Mouse (Mus musculus) mouse trophoblast stem cell (cell line): Measurements from ENCODE around the gene Popdc3.
"Not testable (repeated sequence)": the region's sequence is repeated elsewhere in the genome, so short reads cannot be mapped to it uniquely, and the experiment has no call there.

ENCODE experiments used
- in situ Hi-C, 2 experiments: fragments of 300-500 bp; cut with MseI, MboI; formaldehyde crosslinking; loops; 2 replicates in 1 of 2; 3 replicates in 1 of 2; pipeline ENCODE4 v1.15.1; 2025

The Popdc3 gene

DNA sequence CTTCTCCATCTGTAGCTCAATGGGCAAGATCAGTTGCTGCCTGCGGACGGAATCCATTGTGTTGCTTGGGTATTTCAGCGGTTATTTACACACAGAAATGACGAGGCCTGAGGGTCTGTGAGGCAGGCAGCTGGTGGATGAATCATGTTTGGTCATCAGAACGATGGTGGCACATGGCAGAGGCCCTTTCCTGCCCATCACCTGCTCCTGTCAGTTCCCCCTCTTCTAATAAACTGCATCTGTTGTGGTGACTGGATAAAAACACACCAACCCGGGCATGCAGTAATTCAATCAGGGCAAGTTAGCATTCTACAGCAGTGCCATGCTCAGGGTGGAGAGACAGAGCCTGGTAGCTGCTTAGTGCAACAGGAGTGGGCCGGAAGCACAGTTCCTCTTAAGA lies 133.7 kb downstream of the Popdc3 start:
- in situ Hi-C loops: no loop called here

DNA sequence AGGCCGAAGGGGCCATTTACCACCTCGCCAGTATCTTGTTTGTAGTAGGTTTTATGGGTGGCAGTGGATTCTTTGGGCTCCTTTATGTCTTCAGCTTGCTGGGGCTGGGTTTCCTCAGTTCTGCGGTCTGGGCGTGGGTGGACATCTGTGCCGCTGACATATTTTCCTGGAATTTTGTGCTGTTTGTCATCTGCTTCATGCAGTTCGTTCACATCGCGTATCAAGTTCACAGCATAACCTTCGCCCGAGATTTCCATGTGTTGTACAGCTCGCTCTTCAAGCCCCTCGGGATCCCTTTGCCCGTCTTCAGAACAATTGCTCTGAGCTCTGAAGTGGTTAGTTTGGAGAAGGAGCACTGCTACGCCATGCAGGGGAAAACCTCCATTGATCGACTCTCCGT lies 137.0 kb downstream of the Popdc3 start:
- in situ Hi-C loops: no loop called here

GRCm38 (mm10) chr10:45318922-45319321 lies 141.0 kb downstream of the Popdc3 start:
- in situ Hi-C loops: no loop called here

- in situ Hi-C loops: no loop called here
Observed at GRCm38 (mm10) chr10:45320296-45320695, 142.4 kb downstream of the Popdc3 start.

DNA sequence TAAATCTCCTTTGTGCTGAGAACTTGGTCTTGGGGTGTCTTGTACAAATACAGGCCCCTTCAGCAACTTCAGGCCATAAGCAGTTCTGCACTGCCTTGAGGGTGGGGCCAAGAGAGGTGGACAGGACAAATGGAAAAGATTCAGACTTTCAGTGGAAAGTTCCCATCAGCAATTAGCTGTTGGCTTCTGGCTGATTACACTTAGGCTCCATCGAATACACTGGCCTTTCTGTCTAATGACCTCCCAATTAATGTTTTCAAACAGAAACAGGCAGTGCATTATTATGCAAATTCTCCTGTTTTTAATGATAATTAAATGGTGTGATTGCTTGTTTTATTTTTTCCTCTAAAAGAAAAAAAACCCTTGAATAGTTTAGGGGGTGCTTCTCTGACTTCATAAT lies 146.3 kb downstream of the Popdc3 start:
- in situ Hi-C loops: no loop called here

GRCm38 (mm10) chr10:45328196-45329000 lies 150.5 kb downstream of the Popdc3 start:
- in situ Hi-C loops: no loop called here

- in situ Hi-C loops: no loop called here
Observed at GRCm38 (mm10) chr10:45334925-45335324, 157.0 kb downstream of the Popdc3 start.

GRCm38 (mm10) chr10:45335434-45336422 lies 157.8 kb downstream of the Popdc3 start, which contains the start of gene Bves:
Gene Bves (plus strand): TSS chr10:45335772.
- in situ Hi-C loops: no loop called here

DNA sequence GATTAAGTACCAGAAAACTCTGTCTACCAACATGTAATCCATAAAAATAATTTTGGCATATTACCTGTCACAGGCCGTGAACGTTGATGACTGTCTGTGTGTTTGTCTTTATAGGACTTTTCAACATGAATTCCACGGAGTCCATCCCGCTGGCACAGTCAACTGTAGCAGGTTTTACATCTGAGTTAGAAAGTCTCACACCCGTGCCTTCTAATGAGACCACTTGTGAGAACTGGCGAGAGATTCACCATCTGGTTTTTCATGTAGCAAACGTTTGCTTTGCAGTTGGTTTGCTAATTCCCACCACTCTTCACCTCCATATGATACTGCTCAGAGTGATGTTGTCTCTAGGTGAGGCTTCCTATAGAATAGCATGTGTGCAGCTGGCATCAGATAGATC lies 161.2 kb downstream of the Popdc3 start:
- in situ Hi-C loops: no loop called here

GRCm38 (mm10) chr10:45344381-45344780 lies 166.5 kb downstream of the Popdc3 start:
- in situ Hi-C loops: no loop called here

DNA sequence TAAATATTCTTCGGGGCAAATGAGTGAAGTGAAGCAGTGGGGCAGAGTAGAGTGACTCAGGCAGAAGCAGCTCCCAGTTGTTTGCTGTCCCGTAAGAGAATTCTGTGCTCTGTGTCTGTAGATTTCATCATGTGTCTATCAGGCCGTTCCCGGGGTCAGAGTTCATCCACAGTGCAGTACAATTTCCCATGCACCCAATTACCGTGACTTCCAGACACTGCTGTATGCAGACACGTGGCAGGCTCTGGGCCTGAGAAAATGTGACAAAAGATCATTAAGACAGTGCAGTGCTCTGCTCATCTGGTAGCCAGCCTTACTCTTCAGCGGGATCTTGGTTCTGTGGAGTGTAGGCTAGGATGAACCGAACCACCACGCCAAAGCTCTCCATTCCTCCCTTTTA lies 167.3 kb downstream of the Popdc3 start:
- in situ Hi-C loops: no loop called here

GRCm38 (mm10) chr10:45348143-45348542 lies 170.2 kb downstream of the Popdc3 start:
- in situ Hi-C loops: not testable (repeated sequence)

GRCm38 (mm10) chr10:45356091-45356490 lies 178.2 kb downstream of the Popdc3 start:
- in situ Hi-C loops: loop anchor here (25.0 kb wide), 1 partner anchor 244 kb away; no protein-coding TSS in a partner anchor

DNA sequence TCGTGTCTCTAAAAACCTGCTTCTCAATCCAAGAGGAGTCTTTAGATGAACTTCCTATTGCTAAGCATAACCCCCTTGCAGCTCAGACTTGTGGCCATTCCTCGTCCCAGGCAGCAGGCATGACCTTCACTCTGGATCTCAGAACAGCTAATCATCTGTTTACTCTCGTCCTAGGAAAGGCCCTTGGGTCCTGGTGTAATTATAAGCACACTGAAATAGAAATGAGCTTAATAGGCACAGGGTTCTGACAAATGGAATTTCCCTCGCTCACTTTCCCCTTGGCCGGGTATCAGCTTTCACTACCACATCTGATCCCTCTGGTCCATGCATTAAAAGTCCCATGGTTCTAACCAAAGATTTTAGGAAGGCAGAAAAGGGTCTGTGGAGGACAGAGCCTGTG lies 185.5 kb downstream of the Popdc3 start:
- in situ Hi-C loops: loop anchor here (25.0 kb wide), 1 partner anchor 251 kb away; no protein-coding TSS in a partner anchor

- in situ Hi-C loops: loop anchor here (25.0 kb wide), 1 partner anchor 255 kb away; no protein-coding TSS in a partner anchor
Observed at GRCm38 (mm10) chr10:45366987-45367705, 189.2 kb downstream of the Popdc3 start.
